Mouse (Mus musculus) heart, postnatal 36 days (tissue): ENCODE data around the gene Rsad1. TPM values are rescaled to one million over a fixed set of nuclear protein-coding genes. Genes with fewer than 3 reads are reported as not detected.
A peak's percentile ranks its signal among the peaks of the same experiment; 100 is the strongest.

ENCODE experiments used
- DNase-seq, 2 experiments: peaks; one replicate each; pipeline ENCODE4 v3.0.0; 2021 to 2022
- intact Hi-C: fragments of 180-260 bp; cut with DNase I; formaldehyde crosslinking; loops from one replicate; pipeline ENCODE4 v1.15.1; 2025
- total RNA-seq, 2 experiments: library from RNA; stranded (reverse); gene quantifications; 2 replicates each; pipeline ENCODE4 v1.2.3; 2021

Rsad1 gene
- total RNA-seq, 2 experiments from 2014 or later = 9.6 to 14.2 TPM

- intact Hi-C loops = loop anchor here (2.0 kb wide), 2 partner anchors 53 to 167 kb away; no protein-coding TSS in a partner anchor
- DNase-seq = no peak
Observed at GRCm38 (mm10) chr11:94549691-94550441, 811 bp upstream of the Rsad1 start.

DNA sequence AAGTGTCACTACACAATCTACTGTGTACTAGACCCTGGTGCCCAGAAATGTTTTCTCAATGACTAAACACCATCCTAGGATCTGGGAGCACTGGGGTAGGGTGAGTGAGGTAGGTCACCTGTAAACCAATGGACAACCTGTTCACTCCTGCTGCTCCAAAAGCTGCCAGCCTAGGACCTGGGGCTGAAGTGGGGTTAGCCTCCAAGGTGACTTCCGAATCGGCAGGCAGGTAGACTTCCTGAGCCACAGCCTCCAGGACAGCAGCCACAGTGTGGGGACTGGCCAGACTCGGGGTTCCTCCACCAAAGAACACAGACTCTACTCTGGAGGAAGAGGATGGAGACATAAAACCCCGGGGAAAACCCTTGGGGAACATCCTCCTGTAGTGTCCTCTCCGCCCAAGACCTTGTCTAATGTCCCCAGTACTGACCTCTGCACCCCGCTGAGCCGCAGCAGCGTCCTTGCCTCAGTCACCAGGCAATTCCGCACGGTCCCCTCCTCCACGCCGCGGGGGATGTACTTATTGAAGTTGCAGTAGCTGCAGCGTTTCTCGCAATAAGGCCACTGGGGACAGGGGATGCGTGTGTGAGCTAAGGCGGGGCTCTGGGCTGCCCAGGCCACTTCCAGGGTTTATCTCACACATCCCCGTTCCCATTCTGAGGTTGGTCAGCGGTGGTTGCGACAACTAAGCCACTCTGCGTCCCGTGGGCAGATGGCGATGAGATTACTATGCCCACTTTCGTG is 842 bp downstream of the Rsad1 start:
- intact Hi-C loops = loop anchor here (2.0 kb wide), 2 partner anchors 55 to 169 kb away; no protein-coding TSS in a partner anchor
- DNase-seq = peak in 1 of 2 experiments; percentile 45

DNA sequence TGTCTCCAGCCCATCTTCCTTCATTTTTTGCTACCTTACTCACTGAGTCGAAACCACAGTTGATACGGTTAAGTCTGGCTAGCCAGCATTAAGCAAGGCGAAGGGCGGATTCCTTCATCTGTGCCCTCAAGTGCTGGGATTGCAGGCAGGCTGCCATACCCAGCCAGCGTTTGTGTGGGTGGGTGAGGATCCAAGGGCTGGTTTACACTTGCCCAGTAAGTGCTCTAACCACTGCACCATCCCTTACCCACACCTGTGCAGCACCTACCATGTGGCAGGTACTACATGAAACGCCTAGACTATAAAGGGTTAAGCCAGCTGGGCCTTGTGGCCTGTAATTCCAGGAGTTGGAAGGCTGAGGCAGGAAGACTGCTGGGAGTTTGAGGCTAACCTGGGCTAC is 1.8 kb downstream of the Rsad1 start:
- no peak for DNase-seq
- intact Hi-C loops = no loop called here

DNA sequence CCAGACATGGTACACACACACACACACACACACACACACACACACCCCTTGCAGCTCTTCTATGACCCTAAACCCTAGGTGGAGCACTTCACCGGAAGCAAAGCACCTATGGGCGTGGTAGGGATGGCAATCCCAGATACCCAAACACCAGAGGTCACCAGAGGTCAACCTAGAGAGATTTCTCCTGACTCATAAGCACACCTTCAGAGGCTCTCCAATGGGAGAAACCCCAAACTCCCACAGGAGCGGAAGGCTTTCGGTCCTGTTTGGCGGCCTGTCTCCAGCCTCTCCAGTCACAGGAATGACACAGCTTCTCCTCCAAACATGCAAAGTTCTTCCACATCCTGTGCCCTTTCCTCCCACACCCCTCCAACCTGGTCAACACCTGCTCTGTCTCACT is 2.7 kb downstream of the Rsad1 start:
- intact Hi-C loops = no loop called here
- DNase-seq = no peak

GRCm38 (mm10) chr11:94544422-94544821 is 4.6 kb downstream of the Rsad1 start:
- intact Hi-C loops = loop anchor here (2.0 to 5.0 kb wide), 2 partner anchors 124 to 212 kb away; no protein-coding TSS in a partner anchor
- DNase-seq = peak in 1 of 2 experiments; percentile 36

DNA sequence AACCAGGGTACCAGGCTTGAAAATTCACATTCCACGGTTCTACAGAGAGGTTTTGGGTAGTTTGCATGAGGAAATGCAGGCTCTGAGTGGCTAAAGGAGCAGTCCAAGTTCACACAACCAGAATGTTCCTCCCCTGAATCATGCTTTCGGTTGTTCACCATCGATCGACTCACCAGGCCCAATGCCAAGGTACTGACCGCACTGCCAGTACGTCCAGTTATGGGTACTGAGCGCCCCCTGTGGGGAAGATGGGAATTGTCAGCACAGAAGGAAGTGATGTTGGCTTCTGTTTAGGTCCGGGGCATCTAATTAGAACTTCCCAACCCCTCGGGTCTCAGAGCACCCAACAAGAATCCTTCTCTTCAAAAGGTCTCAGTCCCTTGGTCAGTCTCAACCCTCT is 5.1 kb downstream of the Rsad1 start:
- DNase-seq = peak; percentile 92 to 95
- intact Hi-C loops = loop anchor here (2.0 to 5.0 kb wide), 2 partner anchors 123 to 212 kb away; no protein-coding TSS in a partner anchor

DNA sequence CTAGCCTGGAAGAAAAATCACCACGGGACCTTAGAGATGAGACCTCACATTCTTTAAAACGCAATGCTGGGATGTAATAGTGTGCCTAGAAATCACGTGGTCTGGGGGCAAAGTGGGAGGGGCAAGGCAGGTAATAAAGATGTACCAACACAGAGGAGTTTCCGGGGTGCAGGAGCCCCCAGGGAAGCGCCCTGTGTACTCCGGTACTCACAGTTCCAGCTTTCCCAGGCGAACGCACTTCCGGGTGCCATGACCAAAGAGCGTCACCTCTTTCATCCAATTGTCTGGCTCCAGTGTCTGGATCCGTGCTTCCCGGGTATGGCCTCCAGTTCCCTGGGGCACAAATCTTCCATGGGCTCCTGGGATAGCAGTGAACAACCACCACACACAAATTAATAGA is 5.7 kb downstream of the Rsad1 start:
- intact Hi-C loops = loop anchor here (5.0 kb wide), 1 partner anchor 211 kb away; no protein-coding TSS in a partner anchor
- no peak for DNase-seq

DNA sequence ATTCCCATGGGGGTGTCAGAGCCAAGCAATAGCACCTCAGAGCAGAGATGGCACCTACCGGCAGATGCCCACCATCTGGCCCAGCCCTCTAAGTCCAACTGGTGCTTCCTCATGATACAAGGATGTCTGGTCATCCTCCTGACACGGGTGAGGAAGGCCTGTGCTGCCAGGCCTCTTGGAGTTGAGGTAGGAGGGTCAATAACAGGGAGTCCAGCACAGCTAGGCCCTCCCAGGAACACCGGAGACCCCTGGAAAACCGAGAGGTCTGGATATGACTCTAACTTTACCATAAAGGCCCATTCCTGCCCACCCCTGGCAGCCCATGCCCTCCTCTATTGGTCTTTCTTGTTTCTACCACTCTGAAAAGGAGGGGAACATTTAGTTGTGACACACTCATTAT is 6.7 kb downstream of the Rsad1 start:
- intact Hi-C loops = loop anchor here (5.0 kb wide), 1 partner anchor 210 kb away; no protein-coding TSS in a partner anchor
- no peak for DNase-seq

- DNase-seq = no peak
- intact Hi-C loops = loop anchor here (5.0 kb wide), 1 partner anchor 207 kb away; no protein-coding TSS in a partner anchor
Observed at GRCm38 (mm10) chr11:94539761-94540160, 9.3 kb downstream of the Rsad1 start.

DNA sequence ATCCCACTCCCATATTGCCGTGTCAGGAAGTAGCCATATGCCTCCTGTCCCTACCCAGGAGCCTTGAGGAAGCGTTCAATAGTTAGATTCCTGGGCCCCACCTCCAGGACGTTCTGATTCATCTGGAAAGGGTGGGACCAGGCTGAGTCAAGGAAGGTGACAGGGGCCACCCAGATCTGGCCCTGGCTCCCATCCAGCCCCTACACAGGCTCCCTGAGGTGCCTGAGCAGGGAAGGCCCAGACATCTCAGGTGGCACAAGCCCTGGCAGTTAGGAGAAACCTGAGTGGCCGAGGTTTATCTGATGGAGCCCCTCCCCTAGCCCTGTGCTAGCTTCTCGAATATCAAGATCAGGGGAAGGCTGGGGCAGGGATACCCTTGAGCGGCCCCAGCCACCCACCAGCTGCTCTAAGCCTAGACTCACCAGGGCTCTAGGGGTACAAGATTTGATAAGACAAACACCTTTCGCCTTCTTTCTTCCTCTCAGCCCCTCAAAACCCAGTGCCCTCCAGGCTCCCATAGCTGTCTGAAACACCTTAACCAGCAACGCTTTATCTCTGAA is 10.2 kb downstream of the Rsad1 start:
- DNase-seq = no peak

DNA sequence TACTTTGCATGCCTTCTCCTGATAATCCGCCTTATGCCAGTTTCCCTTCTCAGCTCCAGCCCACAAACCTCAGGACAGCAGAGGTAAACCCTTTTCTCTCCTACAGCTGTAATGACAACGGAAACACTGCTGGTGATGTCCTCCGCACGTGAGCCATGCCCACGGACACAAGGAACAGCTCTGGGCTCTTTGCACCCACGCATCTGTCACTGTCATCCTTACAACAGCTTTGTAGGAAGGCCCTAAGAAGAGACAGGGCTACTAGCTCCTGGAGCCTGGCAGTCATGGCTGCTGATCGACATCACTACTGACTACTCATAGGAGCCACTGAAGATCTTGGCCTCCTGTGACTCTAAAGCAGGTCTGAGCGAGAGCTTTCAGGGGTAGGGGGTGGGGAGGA is 15.9 kb downstream of the Rsad1 start:
- intact Hi-C loops = no loop called here
- DNase-seq = no peak

More for the DNA sequence above, 10.2 kb downstream of the Rsad1 start:
- intact Hi-C loops = no loop called here

GRCm38 (mm10) chr11:94528879-94529278 is 20.2 kb downstream of the Rsad1 start:
- DNase-seq = no peak
- intact Hi-C loops = no loop called here

GRCm38 (mm10) chr11:94526171-94526879 is 22.7 kb downstream of the Rsad1 start:
- no peak for DNase-seq
- intact Hi-C loops = no loop called here

DNA sequence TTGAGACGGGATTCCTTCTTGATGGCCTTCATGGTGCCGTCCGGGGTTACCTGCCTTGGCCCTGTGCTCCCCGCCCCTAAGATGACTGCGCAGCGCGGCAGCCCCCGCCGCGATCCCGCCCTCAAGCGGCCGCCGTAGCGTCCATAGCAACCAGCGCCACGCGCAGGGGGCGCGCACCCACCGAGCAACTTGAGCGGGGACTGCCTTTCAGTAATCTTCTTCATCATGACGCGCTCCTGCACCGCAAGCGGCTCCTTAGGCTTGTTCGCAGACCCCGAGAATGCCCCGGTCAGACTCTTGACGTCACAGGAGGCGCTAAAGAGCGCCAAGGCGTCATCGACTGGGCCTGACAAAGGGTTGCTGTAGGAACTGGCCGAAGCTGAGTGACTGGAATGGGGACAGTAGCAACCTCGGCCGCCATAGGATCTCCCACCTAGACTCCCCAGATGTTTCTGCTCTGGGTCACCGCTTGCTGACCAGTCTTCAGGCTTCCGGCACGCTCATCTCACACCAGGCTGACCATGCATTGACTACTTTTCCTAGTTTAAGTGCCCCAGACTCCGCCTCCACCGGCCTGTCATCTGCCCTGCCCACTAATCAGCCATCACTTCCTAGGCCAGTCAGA is 27.7 kb downstream of the Rsad1 start, which contains the start of gene Mycbpap:
Gene Mycbpap, minus strand, starts transcription at position 524 of the 625 bp plus-strand sequence.
- intact Hi-C loops = no loop called here
- peak; percentile 65 to 70 for DNase-seq

- intact Hi-C loops = no loop called here
Observed at GRCm38 (mm10) chr11:94513452-94513851, 35.6 kb downstream of the Rsad1 start.

DNA sequence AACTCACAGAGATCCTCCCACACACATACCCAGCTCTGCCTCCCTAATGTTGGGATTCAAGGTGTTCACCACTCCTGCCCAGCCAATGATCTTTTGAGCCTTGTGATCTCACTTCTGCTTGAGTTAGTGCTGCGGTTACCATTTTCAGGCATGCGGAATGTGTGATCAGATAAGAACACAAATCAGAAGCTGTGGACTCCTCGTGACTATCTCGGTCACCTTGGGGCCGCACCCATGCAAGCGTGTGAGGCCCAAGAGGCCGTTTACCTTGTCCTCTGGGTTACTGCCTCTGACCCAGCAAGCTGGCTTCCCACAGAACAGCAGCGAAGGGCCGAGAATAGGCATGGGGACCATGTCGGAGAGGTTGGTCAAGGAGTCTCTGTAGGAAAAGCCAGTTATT is 40.1 kb downstream of the Rsad1 start:
- DNase-seq = no peak
- intact Hi-C loops = no loop called here

More at GRCm38 (mm10) chr11:94513452-94513851, 35.6 kb downstream of the Rsad1 start:
- no peak for DNase-seq

DNA sequence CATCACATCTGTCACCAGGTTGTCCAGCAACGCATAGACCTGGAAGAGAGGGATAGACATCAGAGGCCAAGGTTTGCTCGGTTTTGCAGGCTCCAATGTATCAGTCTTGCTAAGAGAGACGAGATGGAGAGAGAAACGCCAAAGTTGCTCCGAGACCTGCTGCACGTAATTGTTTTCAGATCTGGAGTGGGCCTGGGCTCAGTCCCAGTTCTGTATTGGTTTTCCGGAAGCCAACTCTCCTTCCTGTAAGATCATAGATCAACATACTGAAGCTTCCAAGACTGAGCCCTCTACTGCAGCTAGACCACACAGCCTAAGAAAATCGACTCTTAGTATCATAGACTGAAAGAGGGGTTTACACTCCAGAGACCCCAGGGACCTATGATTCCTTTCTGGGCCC is 47.6 kb downstream of the Rsad1 start:
- intact Hi-C loops = no loop called here
- DNase-seq = no peak

DNA sequence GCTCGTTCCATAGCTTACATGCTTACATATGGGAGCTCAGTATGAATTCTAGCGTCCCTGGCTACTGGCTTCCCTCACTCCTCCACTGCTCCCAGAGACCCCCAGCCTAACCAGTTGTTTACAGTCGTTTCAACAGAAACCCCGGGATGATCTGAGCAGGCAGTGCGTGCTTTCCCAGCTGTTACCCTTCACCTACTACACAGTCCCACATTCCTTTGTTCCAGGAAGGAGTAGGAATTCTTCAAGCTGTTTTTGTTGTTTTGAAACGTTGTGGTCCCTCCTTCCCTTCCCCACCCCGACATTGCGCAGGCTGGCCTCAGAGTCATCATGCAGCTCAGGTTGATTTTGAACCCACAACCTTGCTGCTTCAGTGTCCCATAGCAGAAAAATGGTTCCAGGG is 48.7 kb downstream of the Rsad1 start:
- no peak for DNase-seq
- intact Hi-C loops = no loop called here

- no peak for DNase-seq
- intact Hi-C loops = no loop called here
Observed at GRCm38 (mm10) chr11:94499661-94500152, 49.3 kb downstream of the Rsad1 start, which contains the start of gene Epn3. Epn3 (minus strand) TSS chr11:94499974.

- intact Hi-C loops = no loop called here
Observed at GRCm38 (mm10) chr11:94499035-94499434, 50.0 kb downstream of the Rsad1 start.

More at GRCm38 (mm10) chr11:94499035-94499434, 50.0 kb downstream of the Rsad1 start:
- DNase-seq = no peak
